Mouse (Mus musculus): ENCODE measurements around the gene Fgf10. TPM values are rescaled to one million over a fixed set of nuclear protein-coding genes. Genes with fewer than 3 reads are reported as not detected.

Fgf10 gene
- polyA plus RNA-seq, 1 experiment = not detected

- H3K4me1 ChIP-seq (ENCODE audit: control insufficient read depth, insufficient read depth, low read length) = no peaks in the 10 kb centered on the region
- H3K4me3 ChIP-seq (ENCODE audit: insufficient read depth, low read length) = no peak overlapping the region
- H3K27ac ChIP-seq (ENCODE audit: insufficient read depth, low read depth, low read length) = no peak overlapping the region
- TF ChIP-seq POLR2A (IDR thresholded peaks at IDR 0.05; ENCODE audit: borderline replicate concordance, low read depth, low read length) = no peak
- TF ChIP-seq CTCF (IDR thresholded peaks at IDR 0.05; ENCODE audit: low read depth, low read length) = no peak
Observed at GRCm38 (mm10) chr13:118715066-118716018, 45.8 kb downstream of the Fgf10 start.

- TF ChIP-seq POLR2A (IDR thresholded peaks at IDR 0.05; ENCODE audit: borderline replicate concordance, low read depth, low read length) = no peak
- Histone ChIP-seq H3K4me3 (ENCODE audit: insufficient read depth, low read length) (no peak overlapping the region), H3K4me1 (ENCODE audit: control insufficient read depth, insufficient read depth, low read length) (no peaks in the 10 kb centered on the region), H3K27ac (ENCODE audit: insufficient read depth, low read depth, low read length) (no peak overlapping the region)
Observed at GRCm38 (mm10) chr13:118716265-118716664, 46.7 kb downstream of the Fgf10 start.

- no peak overlapping the region for H3K4me3 ChIP-seq (ENCODE audit: insufficient read depth, low read length)
- H3K4me1 ChIP-seq (ENCODE audit: control insufficient read depth, insufficient read depth, low read length) = no peaks in the 10 kb centered on the region
- TF ChIP-seq POLR2A (IDR thresholded peaks at IDR 0.05; ENCODE audit: borderline replicate concordance, low read depth, low read length) = no peak
- no peak for TF ChIP-seq CTCF (IDR thresholded peaks at IDR 0.05; ENCODE audit: low read depth, low read length)
- H3K27ac ChIP-seq (ENCODE audit: insufficient read depth, low read depth, low read length) = no peak overlapping the region
Observed at GRCm38 (mm10) chr13:118716726-118717125, 47.1 kb downstream of the Fgf10 start.

- TF ChIP-seq CTCF (IDR thresholded peaks at IDR 0.05; ENCODE audit: low read depth, low read length) (no peak), POLR2A (IDR thresholded peaks at IDR 0.05; ENCODE audit: borderline replicate concordance, low read depth, low read length) (no peak)
- Histone ChIP-seq H3K4me3 (ENCODE audit: insufficient read depth, low read length) (no peak overlapping the region), H3K27ac (ENCODE audit: insufficient read depth, low read depth, low read length) (no peak overlapping the region), H3K4me1 (ENCODE audit: control insufficient read depth, insufficient read depth, low read length) (no peaks in the 10 kb centered on the region)
Observed at GRCm38 (mm10) chr13:118718396-118718795, 48.8 kb downstream of the Fgf10 start.

GRCm38 (mm10) chr13:118721668-118722067 is 52.1 kb downstream of the Fgf10 start:
- Histone ChIP-seq H3K4me1 (ENCODE audit: control insufficient read depth, insufficient read depth, low read length) (no peaks in the 10 kb centered on the region), H3K27ac (ENCODE audit: insufficient read depth, low read depth, low read length) (no peak overlapping the region), H3K4me3 (ENCODE audit: insufficient read depth, low read length) (no peak overlapping the region)
- TF ChIP-seq CTCF (IDR thresholded peaks at IDR 0.05; ENCODE audit: low read depth, low read length) (no peak), POLR2A (IDR thresholded peaks at IDR 0.05; ENCODE audit: borderline replicate concordance, low read depth, low read length) (no peak)

- no peak overlapping the region for H3K4me3 ChIP-seq (ENCODE audit: insufficient read depth, low read length)
- no peak overlapping the region for H3K27ac ChIP-seq (ENCODE audit: insufficient read depth, low read depth, low read length)
- TF ChIP-seq POLR2A (IDR thresholded peaks at IDR 0.05; ENCODE audit: borderline replicate concordance, low read depth, low read length) = no peak
- TF ChIP-seq CTCF (IDR thresholded peaks at IDR 0.05; ENCODE audit: low read depth, low read length) = no peak
Observed at GRCm38 (mm10) chr13:118731850-118732552, 62.4 kb downstream of the Fgf10 start.

GRCm38 (mm10) chr13:118739854-118740411 is 70.3 kb downstream of the Fgf10 start:
- H3K27ac ChIP-seq (ENCODE audit: insufficient read depth, low read depth, low read length) = no peak overlapping the region
- no peak overlapping the region for H3K4me3 ChIP-seq (ENCODE audit: insufficient read depth, low read length)
- H3K4me1 ChIP-seq (ENCODE audit: control insufficient read depth, insufficient read depth, low read length) = no peaks in the 10 kb centered on the region
- TF ChIP-seq CTCF (IDR thresholded peaks at IDR 0.05; ENCODE audit: low read depth, low read length) = no peak

More at GRCm38 (mm10) chr13:118731850-118732552, 62.4 kb downstream of the Fgf10 start:
- no peaks in the 10 kb centered on the region for H3K4me1 ChIP-seq (ENCODE audit: control insufficient read depth, insufficient read depth, low read length)

GRCm38 (mm10) chr13:118742788-118743187 is 73.2 kb downstream of the Fgf10 start:
- no peaks in the 10 kb centered on the region for H3K4me1 ChIP-seq (ENCODE audit: control insufficient read depth, insufficient read depth, low read length)
- H3K4me3 ChIP-seq (ENCODE audit: insufficient read depth, low read length) = no peak overlapping the region
- H3K27ac ChIP-seq (ENCODE audit: insufficient read depth, low read depth, low read length) = no peak overlapping the region
- TF ChIP-seq CTCF (IDR thresholded peaks at IDR 0.05; ENCODE audit: low read depth, low read length) = no peak
- no peak for TF ChIP-seq POLR2A (IDR thresholded peaks at IDR 0.05; ENCODE audit: borderline replicate concordance, low read depth, low read length)

- Histone ChIP-seq H3K4me1 (ENCODE audit: control insufficient read depth, insufficient read depth, low read length) (no peaks in the 10 kb centered on the region), H3K4me3 (ENCODE audit: insufficient read depth, low read length) (no peak overlapping the region), H3K27ac (ENCODE audit: insufficient read depth, low read depth, low read length) (no peak overlapping the region)
- TF ChIP-seq POLR2A (IDR thresholded peaks at IDR 0.05; ENCODE audit: borderline replicate concordance, low read depth, low read length) (no peak), CTCF (IDR thresholded peaks at IDR 0.05; ENCODE audit: low read depth, low read length) (no peak)
Observed at GRCm38 (mm10) chr13:118744806-118745205, 75.2 kb downstream of the Fgf10 start.

GRCm38 (mm10) chr13:118746427-118746826 is 76.8 kb downstream of the Fgf10 start:
- no peak for TF ChIP-seq CTCF (IDR thresholded peaks at IDR 0.05; ENCODE audit: low read depth, low read length)
- no peak for TF ChIP-seq POLR2A (IDR thresholded peaks at IDR 0.05; ENCODE audit: borderline replicate concordance, low read depth, low read length)
- no peak overlapping the region for H3K4me3 ChIP-seq (ENCODE audit: insufficient read depth, low read length)

More at GRCm38 (mm10) chr13:118746427-118746826, 76.8 kb downstream of the Fgf10 start:
- no peaks in the 10 kb centered on the region for H3K4me1 ChIP-seq (ENCODE audit: control insufficient read depth, insufficient read depth, low read length)
- H3K27ac ChIP-seq (ENCODE audit: insufficient read depth, low read depth, low read length) = no peak overlapping the region

All from bone marrow macrophage, adult 2 months (primary cell).